Mouse (Mus musculus): ENCODE measurements at regions not wholly inside any gene's neighbourhood (a gene's known extent, or its start where the extent isn't known, plus 50 kb on each side); places are given as distances from the start of the nearest gene placed in this dataset.

DNA sequence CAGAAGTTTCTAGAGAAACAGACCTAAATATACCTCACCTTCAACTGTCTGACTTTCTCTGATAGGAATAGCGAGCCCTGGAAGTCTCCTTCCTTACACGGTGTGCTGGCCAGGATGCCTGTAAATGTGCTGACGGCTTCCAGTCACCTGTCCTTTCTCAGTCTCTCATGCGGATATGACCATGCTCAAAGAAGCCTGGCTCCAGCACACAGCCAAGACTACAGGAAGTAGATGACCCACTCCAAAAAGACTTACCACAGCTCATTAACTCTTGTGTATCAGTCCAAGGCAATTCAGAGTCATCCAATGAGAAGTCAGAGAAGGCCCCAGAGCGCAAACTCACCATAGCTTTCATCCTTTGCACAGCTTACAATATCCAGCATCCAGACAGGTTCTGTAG lies 186.3 kb downstream of the Synb start:
- no peak for DNase-seq

DNA sequence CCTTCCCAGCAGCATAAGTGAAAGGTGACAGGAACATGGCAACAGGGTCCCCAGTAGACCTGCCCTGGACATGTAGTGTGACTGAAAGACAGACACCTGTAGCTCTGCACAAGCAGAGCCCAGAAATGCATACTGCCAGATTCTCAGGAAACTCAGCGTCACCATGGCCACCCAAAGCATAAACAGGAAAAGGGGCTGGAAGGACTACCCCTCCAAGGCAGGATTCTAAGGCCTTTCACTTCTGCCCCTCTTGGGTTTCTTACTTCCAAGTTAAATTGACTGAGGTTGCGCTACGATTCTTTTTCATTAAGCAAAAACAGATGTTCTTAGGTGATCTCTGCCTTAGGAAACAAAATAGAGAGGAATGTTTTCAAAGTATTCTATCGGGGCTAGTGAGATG lies 189.5 kb downstream of the Synb start:
- no peak for DNase-seq

DNA sequence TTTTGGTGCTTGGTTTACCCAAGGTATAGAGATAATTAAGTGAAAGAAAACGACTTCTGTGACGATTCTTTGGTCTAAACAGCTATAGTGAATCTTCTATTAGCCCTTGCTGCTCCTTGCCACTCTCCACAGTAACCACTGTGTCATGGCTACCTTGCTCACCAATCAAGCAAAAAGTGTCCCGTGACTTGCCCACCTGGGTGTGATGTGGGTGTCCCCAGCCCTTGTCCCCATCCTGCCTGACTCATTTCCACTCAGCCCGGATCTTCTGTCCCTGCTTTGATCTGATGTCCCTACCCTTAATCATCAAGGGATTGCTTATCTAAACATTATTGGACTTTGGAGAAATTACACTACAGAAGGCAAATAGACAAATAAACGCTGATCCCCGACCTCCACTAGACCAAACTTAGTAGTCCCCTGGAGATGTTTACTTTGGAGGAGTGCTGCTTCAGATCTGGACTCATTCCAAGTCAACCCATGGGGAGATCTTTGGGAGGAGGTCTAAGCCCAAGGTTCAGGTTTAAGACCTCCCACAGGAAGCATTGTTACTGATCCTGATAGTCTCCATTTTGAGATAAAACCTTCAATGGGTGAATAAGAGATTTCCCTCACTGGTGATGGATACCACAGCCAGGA lies 190.6 kb downstream of the Synb start:
- DNase-seq: no peak

DNA sequence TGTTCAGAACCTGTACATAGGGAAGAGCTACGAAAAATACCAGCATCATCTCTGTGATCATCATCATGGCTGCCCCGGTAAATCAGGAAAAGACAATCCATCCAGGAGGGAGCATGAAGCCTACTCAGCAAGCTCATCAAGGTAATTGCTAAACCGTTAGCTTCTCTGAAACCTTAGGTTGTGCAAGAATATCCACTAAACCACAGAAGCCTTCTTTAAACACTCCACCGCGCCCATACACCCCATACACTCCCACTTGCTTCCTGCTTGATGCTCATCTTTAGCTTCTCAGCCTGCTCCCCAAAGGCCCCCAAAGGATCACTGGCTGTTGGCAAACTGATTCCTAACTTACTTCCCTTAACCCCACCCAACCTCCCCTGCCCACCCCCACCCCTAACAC lies 193.2 kb downstream of the Synb start:
- DNase-seq: no peak

DNA sequence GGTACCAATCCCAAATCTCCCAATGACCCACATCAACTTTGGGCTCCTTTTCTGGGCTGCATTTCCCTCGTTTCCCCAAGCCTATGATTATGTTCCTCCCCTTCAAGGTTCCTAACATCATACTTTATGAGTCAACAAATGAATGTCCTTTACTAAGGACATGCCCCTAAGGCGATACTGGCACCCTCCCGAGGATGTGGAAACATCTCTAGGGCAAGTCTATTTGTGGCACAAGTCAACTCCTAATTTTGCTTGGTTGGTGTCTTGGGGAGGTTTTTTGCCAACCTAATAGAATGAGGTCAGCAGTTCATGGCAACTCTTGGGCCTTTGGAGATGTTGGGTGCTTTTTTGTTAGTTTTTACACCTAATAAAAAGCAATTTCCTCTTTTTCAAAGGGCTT lies 198.5 kb downstream of the Synb start:
- peak; percentile 66 for DNase-seq

Data from adrenal gland, postnatal 14 days (tissue).